Mouse (Mus musculus): Measurements from ENCODE around the gene Actr5. TPM values are rescaled to one million over a fixed set of nuclear protein-coding genes. Genes with fewer than 3 reads are reported as not detected.

The Actr5 gene
- total RNA-seq (2014; fragmentation: Nextera tagmentation) (13.8 and 21.1 TPM in 2 replicates), total RNA-seq (2017) (16.2 and 31.5 TPM in 2 replicates)

DNA sequence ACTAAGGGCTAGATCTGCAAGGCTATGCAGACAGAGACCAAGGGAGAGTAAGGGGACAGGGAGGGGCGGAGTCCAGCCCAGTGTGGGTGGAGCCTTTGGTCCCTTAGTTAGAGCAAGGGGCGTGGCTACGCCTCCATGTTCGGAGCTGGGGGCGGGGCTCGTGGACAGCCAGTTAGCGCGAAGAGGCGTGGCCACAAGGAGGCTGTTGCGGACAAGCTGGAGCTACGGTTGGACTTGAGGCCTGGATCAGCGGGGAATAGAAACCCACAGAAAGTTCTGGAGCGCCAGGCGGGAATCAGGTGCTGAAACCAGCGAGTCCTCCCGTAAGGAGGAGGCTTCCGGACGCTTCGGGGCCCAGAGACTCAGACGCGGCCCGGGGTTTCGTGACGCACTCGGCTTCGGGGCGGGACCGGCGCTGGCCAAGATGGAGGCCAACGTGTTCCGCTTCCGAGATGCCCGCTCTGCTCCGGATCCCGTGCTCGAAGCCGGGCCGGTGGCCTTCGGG is at the start of gene Actr5:
Gene Actr5, plus strand, starts transcription at position 171 of the 505 bp plus-strand sequence.
- peak; percentile 98 for ATAC-seq (replicated peaks; ENCODE audit: low FRiP score, low TSS enrichment, poor library complexity, severe bottlenecking)

DNA sequence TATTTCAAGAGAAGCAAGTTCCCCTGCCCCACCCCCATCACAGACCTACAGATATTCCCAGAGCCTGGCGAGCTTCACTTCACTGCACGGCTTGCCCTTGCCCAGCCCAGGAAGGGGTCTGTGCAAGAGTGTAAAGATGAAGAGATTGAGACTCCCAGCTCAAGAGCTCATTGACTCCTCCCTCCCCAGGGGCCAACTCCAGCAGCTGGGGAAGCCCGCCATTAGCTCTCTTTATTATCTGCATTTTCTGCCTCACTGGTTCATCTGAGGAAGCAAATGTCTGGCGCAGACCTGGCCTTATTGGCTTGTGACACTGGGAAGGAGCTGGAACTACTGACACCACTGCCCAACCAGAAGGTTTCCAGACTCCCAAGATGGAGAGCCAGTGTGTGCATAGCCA is 44.7 kb upstream of the Actr5 start:
- ATAC-seq (replicated peaks; ENCODE audit: low FRiP score, low TSS enrichment, poor library complexity, severe bottlenecking) = no peak

DNA sequence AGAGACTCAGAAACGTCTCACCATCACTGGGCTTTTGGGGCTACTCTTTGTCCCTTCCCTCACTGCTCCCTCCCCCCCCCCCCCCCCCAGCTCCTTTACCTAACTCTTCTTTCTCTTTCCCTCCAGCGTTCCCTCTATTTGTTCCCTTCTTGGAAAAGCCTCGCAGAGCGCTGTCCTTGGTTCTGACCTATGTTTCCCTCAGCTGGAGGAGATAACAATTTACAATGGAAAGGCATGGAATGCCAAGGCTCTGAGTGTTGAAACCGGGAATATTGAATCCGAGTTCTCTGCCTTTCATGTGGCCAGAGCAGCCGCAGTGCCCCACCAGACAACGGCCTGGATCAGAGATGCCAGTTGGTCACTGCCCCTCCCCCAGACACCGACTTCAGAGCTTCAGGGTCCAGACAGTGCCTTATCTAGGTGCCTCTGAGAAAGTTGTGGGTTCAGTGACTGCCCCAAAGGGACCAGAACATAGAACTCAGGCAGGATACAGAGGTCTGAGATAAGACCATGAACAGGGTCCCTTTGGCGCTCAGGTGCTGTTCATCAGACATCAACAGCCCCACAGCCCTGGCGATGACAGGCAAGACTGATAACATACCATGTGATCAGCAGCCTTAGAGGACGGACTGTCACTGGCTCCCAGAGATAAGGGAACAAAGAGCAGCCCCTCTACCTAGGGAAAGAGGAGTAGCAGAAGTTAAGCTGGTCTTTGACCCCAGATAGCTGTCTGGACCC is 39.9 kb upstream of the Actr5 start:
- peak; percentile 78 for ATAC-seq (replicated peaks; ENCODE audit: low FRiP score, low TSS enrichment, poor library complexity, severe bottlenecking)

DNA sequence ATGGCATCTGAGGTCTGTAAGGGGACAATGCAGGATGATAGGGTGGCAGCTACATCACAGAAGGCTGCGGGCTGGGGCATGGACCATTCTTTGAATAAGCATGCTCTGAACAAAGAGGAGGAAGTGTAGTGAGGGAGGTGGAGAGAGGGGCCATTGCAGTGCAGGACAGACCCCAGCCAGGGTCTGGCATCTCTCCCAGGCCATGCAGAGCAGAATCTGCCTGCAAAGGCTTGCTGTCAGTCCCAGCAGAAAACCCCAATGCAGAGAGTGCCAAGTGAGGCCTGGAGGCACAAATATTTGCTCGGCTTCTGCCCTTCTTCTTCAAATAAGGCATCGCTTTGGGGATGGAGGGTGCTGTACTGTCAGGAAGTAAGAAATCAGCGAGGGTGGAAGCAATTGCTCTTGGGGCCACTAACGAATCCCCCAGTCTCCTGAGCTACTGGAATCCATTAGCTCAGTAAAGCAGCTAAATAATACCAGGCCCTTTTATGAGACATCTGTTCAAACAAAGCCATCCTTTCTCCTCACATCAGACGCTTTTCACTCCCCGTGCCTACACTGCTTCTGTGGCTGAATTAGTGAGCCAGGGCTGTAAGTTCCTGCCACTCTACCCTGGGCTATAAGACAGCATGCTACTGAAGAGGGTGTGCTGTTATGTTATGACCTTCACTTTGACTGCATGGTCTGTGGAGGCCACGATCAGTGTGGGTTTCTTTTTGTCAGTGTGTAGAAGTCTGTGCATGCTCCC is 36.0 kb upstream of the Actr5 start:
- ATAC-seq (replicated peaks; ENCODE audit: low FRiP score, low TSS enrichment, poor library complexity, severe bottlenecking) = no peak

DNA sequence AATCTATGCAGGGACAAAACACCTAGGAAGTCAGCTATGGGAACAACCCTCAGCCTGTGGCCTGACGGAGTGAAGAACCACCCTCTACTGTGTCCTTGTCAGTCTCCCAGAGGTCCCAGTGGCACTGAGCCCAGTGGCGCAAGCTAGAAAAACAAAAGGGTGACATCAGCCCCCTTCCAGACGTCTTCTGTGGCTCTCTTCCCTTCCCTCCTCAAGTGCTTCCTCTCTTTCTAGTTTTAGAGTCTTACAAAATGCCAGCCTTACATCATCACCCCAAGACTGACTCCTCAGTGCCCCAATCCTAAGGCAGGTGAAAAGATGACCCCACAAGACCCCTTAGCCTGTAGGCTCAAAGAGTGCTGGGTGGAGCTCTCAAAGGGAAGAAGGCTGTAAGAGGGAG is 34.2 kb upstream of the Actr5 start:
- no peak for ATAC-seq (replicated peaks; ENCODE audit: low FRiP score, low TSS enrichment, poor library complexity, severe bottlenecking)

DNA sequence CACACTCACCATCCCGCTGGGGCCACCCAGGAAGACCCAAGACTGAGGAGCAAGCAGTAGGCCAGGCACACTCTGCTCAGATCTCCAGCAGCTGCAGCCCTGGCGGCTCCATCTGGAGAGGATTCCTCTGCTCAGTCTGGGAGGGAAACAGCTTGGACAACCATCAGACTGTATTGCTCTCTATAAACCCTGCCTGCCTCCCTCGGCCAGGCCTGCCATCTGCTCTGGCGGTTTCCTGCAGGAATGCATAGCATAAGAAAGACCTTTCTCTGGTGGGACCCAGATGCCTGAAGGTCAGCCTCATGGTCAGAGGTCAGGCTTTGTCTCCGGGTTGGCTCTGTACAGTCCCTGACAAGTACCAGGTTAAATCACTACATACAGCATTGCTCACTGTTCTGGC is 33.4 kb upstream of the Actr5 start:
- no peak for ATAC-seq (replicated peaks; ENCODE audit: low FRiP score, low TSS enrichment, poor library complexity, severe bottlenecking)

DNA sequence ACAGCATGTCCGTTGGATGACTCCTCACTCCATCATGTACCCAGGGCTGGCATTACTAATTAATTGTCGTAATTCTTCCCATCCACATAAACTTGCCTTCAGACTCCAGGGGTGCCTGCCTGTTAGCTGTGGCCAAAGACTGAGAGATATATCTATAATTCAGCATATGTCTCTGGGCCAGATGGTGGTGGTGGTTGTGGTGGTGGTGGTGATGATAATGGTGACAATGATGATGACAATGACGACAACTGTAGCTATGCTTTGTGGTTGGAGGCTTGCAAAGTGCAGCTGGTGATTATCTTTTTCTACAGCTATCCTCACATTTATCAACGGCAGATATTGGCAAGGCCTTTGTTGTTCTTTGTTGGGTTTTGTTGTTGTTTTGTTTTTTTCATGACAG is 31.3 kb upstream of the Actr5 start:
- no peak for ATAC-seq (replicated peaks; ENCODE audit: low FRiP score, low TSS enrichment, poor library complexity, severe bottlenecking)

DNA sequence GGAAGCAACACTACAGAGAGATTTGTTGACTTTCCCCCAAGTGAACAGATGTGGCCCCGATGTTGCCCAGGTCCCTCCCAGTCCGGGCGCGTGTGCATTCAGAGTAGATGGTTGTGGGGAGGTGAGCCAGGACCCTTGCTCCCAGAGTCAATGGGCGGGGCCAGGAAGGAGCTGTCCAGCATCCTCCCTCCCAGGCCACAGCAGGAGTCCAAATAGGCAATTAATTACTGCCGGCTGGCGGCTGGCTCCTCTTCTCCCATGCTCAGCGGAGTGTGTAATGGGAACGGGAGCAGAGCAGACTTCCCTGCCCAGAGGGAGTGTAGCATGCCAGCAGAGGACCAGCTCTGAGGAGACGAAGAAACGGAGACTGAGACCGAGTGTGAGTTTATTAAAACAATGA is 29.6 kb upstream of the Actr5 start:
- peak; percentile 60; the same call in 1 of the 2 replicates for ATAC-seq (replicated peaks; ENCODE audit: low FRiP score, low TSS enrichment, poor library complexity, severe bottlenecking)

DNA sequence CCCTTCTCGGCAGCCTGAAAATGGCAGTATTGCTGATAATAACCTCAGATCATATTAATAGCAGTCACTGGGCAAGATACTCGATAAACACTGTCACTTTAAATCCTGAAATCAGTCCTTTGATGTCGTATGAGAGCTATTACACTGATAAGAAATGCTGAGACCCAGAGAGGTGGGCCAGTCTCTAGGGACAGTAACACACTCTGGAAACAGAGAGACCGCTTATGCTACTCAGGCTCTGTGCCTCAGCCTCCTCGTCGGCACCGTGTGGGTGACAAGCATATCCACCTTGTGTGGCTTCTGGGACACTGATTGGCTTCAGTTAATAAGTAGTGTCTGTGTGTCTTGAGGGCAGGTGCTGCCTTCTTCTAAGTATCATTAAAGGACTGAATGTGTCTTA is 29.1 kb upstream of the Actr5 start:
- no peak for ATAC-seq (replicated peaks; ENCODE audit: low FRiP score, low TSS enrichment, poor library complexity, severe bottlenecking)

DNA sequence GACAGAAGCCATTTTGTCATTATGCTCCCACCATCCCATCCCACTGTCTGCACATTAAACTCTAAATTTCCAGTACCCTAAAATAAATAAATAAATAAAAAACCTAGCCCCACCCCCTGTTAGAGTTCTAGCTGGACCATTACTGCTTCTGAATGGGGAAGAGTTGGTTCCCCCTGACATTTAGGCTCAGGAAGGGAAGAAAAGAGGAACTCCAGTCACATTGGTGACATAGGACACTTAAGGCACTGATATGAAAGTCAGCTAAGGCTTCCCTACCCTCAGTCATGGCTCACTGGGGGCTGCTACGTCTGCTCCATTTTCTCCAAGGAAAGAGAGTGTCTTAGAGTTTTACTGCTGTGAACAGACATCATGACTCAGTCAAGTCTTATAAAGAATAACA is 27.9 kb upstream of the Actr5 start:
- ATAC-seq (replicated peaks; ENCODE audit: low FRiP score, low TSS enrichment, poor library complexity, severe bottlenecking) = no peak

DNA sequence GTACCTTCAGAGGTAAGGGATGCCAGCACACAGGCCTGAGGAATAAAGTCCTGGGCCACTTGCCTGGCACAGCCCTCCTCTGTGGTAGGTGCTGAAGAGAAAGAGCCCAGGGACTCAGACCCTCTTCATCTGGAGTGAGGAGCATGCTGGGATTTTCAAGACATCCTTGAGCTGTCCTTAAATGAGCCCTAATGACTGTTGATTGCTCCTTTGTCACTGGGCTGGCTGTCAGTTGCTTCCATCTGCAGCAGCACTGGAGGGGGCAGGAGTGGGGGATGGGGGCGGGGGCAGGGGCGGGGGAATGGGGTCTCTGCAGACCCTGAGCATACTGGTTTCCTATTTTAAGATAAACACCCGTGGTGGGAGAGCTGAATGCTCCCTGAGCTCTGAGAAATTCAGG is 24.2 kb upstream of the Actr5 start:
- ATAC-seq (replicated peaks; ENCODE audit: low FRiP score, low TSS enrichment, poor library complexity, severe bottlenecking) = no peak

DNA sequence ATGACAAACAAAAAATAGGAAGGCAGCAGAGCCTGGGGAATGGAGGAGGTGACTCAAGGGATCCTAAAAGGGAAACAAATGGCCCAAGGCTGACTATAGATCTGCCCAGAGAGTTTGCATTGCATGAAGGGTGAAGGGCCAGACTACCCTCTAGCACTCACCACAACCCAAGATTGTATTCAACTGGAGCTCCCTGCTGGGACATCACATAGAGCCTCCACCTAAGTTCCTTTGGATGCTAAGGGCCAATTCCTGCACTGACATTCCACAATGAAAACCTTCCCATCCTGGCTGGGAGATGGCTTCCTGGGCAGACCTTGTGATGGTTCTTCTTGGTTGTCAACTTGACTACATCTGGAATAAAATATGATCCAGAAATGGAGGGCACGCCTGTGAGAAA is 23.4 kb upstream of the Actr5 start:
- ATAC-seq (replicated peaks; ENCODE audit: low FRiP score, low TSS enrichment, poor library complexity, severe bottlenecking) = no peak

DNA sequence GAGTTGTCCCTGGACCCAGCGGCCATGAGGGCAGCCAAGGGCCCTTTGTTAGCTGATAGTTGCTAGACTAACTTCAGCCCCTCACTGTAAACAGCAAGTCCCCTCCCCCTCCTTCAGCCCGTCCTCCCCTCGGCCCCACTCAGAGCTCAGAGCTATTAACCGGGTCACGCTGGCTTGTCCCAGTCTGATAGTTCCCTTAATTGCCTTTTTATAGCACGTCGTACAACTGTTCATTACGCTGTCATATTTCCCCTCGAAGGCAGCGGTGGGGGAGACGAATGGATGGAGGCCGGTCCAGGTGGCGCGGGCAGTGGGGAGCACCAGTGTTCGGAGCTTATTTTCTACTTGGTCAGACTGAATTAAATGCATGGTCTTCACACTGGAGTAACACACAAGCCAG is 22.0 kb upstream of the Actr5 start:
- no peak for ATAC-seq (replicated peaks; ENCODE audit: low FRiP score, low TSS enrichment, poor library complexity, severe bottlenecking)

DNA sequence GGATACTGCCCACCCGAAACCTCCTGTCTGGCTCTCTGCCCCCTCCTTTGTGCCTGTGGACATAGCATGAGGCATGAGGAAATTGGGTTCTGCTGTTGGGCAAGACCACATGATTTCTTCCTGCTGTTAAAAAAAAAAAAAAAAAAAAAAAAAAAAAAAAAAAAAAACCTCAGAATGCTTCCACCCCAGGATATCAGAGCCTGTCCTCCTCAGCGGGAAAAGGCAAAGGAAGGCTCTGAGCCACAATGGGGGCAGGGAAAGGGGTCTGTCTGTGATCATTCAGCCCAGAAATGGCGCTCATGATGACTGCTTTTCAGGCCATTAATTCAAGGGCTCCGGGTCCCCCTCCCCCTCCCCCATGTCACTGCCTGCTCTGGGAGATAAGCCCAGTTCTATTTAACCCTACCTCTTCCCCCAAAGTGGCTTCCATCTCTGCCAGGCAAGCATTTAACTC is 18.1 kb upstream of the Actr5 start:
- peak; percentile 43; the same call in 1 of the 2 replicates for ATAC-seq (replicated peaks; ENCODE audit: low FRiP score, low TSS enrichment, poor library complexity, severe bottlenecking)

DNA sequence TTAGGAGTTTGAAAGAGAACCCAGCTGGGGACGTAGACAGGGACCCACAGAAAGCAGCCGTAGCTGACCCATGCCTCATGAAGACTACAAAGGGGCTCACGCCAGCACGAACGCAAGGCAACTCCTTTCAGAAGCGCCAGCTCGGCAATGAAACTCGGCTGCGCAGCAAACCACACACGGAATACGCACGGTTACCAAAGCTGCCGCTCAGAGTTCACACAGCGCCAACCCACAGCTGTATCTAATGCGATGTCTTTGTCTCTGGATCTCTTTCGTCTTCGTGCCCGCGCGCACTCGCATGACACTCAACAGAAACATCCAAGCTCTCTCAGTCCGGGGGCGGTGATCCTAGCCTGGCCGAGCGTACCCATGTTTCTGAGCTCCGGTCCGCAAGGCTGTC is 15.0 kb upstream of the Actr5 start:
- ATAC-seq (replicated peaks; ENCODE audit: low FRiP score, low TSS enrichment, poor library complexity, severe bottlenecking) = no peak

DNA sequence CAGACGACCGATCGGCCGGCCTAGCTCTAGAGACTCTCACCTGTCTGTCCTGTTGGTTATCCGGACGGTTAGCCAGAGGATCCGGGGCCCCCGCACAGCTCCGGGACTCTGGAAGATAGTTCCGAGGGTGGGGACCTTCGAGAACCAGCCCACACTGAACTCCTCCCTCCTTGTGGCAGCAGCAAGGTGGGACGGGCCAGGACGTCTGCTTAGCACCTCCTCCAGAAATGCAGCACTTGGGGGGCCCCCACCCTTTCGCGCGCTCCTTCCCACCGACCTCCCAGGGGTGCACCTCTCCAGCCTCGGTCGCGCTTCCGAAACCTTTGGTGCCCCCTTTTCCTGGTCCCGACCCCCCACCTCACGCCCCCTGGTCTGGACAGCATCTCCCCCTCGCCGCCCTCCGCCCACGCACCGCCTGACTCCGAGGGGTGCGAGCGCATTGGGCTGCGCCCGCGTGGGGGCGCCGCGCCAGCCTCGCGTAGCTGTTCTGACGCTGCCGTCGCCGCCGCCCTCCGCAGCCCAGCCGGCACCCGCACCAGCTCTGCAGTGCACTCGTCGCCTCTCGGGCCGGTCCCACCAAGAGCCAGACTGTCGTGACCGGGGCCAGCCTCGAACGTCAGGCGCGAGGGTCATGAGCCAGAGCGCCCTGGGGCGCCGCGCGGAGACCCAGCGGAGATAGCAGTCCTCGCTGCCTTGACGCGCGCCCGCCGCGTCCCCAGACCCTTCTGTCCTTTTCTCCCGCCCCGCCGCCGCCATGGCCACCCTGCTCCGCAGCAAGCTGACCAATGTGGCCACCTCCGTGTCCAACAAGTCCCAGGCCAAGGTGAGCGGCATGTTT is 14.0 kb upstream of the Actr5 start, which contains the start of gene Slc32a1:
Gene Slc32a1, plus strand, starts transcription at position 280 of the 838 bp plus-strand sequence.
- ATAC-seq (replicated peaks; ENCODE audit: low FRiP score, low TSS enrichment, poor library complexity, severe bottlenecking) = no peak

DNA sequence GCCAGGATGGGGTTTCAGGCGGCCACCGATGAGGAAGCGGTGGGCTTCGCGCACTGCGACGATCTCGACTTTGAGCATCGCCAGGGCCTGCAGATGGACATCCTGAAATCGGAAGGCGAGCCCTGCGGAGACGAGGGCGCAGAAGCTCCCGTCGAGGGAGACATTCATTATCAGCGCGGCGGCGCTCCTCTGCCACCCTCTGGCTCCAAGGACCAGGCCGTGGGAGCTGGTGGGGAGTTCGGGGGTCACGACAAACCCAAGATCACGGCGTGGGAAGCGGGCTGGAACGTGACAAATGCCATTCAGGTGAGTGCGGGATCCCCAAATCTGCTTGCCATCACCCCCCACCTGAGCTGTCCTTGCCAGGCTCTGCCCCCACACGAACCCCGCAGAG is 13.4 kb upstream of the Actr5 start:
- ATAC-seq (replicated peaks; ENCODE audit: low FRiP score, low TSS enrichment, poor library complexity, severe bottlenecking) = no peak

DNA sequence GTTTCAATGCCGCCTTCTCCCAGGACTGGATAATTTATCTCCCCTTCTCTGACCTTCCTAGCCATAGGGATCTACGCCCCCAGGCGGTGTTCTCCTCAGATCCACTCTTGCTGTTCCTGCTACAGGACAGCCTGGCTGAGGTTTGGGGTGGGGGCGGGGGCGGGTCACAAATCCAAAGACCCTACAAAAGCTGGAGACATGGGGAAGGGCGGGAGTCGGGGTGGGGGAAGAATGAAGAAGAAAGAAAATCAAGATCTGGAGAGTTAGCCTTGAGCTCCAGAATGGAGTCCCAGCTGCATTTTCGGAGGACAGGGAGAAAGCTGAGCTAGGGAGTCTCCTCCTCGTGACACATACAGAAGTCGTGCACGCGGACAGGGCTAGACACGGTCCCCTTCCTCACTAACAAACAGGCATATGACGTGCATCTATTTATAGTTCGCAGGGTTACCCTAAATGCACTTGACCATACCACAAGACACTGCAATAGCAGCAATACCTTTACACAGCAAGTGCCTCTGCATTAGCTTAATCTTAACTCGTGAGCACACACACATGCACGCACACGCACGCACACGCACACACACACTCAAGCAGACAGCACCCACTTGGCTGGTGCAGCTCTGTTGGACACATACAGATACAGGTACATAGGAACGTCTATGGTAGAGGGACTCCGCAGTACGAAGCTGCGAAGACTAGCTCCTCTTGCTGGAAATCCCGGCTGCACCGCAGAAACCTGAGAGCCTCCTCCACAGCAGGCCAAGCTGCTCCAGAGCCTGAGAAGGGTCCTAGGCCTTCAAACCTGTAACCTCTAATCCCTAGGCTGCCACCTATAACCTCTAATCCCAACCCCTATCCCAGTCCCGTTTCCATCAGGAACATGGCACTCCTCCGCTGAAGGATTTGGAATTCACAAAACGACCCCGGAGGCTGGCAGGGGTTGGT is 12.7 kb upstream of the Actr5 start:
- no peak for ATAC-seq (replicated peaks; ENCODE audit: low FRiP score, low TSS enrichment, poor library complexity, severe bottlenecking)
